16 mouse cellular contexts compared by ENCODE assay signal in the genomic region with DNA sequence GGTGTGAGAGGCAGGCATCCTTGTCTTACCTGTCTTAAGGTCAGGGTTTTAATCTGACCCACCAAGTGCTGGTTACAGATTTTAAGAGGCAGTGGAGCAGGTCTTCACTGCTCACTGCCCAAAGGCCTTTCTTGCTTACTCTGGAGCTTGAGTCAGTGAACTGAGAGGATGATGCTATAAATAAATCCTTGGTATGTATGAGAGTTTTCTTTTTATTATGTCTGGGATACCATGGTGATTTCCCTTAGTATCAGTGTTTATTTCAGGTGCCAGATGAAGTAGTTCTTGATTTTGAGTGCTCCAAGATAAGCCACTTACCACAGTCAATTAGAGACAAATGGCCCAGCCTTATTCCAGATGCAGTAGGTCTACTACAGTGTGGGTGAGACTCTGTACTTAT. TPM values are rescaled to one million over a fixed set of nuclear protein-coding genes. Genes with fewer than 3 reads are reported as not detected.
"Had no signal": no experiment of that assay in that cellular context is flagged by ENCODE, and none has a peak within 500 bp of the region (broad histone marks: within the 10 kb centered on the region; RNA-seq: fewer than 3 reads in every experiment).

No protein-coding gene starts in this region.

- H3K36me3 ChIP-seq: kidney, embryonic 15.5 days; limb, embryonic 10.5 days; liver, embryonic 15.5 days; midbrain, embryonic 15.5 days; neural tube, embryonic 12.5 days had no signal

- H3K4me3 ChIP-seq: kidney, embryonic 15.5 days; limb, embryonic 10.5 days; liver, embryonic 15.5 days; megakaryocyte, embryonic 14.5 days; midbrain, embryonic 15.5 days; neural tube, embryonic 12.5 days had no signal

- H3K9ac ChIP-seq: kidney, embryonic 15.5 days; liver, embryonic 15.5 days; midbrain, embryonic 15.5 days; neural tube, embryonic 12.5 days had no signal

- DNase-seq: kidney, postnatal 14 days; lung, adult 2 months; right cerebral cortex, postnatal 4 days; spleen, adult 18-20 months; thymus, adult 18-20 months; thymus, postnatal 14 days had no signal

- H3K4me1 ChIP-seq: limb, embryonic 10.5 days; liver, embryonic 15.5 days; midbrain, embryonic 15.5 days; neural tube, embryonic 12.5 days had no signal

- H3K27ac ChIP-seq: kidney, embryonic 15.5 days; limb, embryonic 10.5 days; liver, embryonic 15.5 days; macrophage; midbrain, embryonic 15.5 days; neural tube, embryonic 12.5 days had no signal

- H3K4me2 ChIP-seq: kidney, embryonic 15.5 days; liver, embryonic 11.5 days; liver, embryonic 15.5 days; midbrain, embryonic 11.5 days; midbrain, embryonic 15.5 days; neural tube, embryonic 12.5 days had no signal

- ATAC-seq: midbrain, embryonic 15.5 days had no signal

- H3K27me3 ChIP-seq: kidney, embryonic 15.5 days; liver, embryonic 15.5 days; midbrain, embryonic 15.5 days; neural tube, embryonic 12.5 days had no signal

- H3K9me3 ChIP-seq: kidney, embryonic 15.5 days; limb, embryonic 10.5 days; liver, embryonic 15.5 days; midbrain, embryonic 15.5 days; neural tube, embryonic 12.5 days had no signal

RNA-seq across cellular contexts. Expression of a gene that starts 41.5 kb away (rescaled TPM):
- total RNA-seq: monocyte, adult 5-6 weeks had no signal
